Mouse (Mus musculus): Measurements from ENCODE around the gene Cers5.

DNA sequence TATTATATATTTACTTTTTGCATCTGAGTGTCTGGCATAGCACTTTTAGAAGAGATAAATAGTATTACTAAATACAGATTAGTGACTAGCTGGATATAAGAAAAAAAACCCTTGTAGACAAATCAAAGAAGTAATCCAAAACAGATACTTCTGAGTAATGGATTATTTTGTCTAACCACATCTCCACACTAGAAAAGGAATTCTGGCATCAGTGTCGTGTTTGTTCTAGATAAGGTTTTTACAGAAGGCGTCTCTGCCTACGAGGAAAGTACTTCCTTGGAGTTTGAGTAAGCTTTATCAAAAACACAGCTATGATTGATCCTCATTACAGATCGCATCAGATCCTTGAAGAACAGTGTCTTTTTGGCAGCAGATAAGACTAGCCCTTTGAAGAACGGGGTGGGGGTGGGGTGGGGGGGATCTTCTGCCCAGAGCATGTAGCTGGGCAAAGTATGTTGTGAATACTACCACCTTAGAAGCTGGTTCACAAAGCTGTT lies 1.6 kb downstream of the Cers5 start:
- TF ChIP-seq POLR2A (IDR thresholded peaks at IDR 0.05; ENCODE audit: control insufficient read depth, low read depth, low read length): no peak
- TF ChIP-seq CTCF (IDR thresholded peaks at IDR 0.05; ENCODE audit: control insufficient read depth, insufficient read depth, insufficient replicate concordance, low read depth, low read length): no peak
